Mouse (Mus musculus): Measurements from ENCODE around the gene Fut8.

- TF ChIP-seq GATA1 (IDR thresholded peaks at IDR 0.05; ENCODE audit: borderline replicate concordance, low read length) (no peak), FLI1 (IDR thresholded peaks at IDR 0.05; ENCODE audit: low read length) (no peak)
These were observed 24.7 kb downstream of the Fut8 start for GRCm38 (mm10) chr12:77262650-77263049.
